Mouse (Mus musculus): Measurements from ENCODE around the gene Atg5. TPM values are rescaled to one million over a fixed set of nuclear protein-coding genes. Genes with fewer than 3 reads are reported as not detected.

Gene Atg5
- total RNA-seq, 2 experiments from 2014 or later = 21.4 to 21.5 TPM

DNA sequence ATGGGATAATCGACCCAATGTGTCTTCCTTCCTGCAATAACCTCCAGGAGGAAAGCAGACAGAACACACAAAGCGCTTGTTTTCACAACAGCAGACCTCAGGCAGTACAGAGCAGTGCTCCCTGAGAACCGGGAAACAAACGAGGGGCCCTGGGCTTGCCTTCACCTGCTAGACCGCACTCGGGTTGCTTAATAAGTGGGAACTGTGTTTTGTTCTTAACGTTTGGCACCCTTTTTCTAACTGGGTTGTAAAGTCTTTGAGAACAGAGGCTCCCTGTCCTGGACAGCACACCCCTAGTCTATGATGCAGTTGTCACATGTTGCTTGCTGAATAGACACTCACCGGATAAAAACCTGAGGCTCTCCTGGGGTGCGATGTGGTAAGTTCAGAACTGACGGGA lies 115.1 kb downstream of the Atg5 start:
- DNase-seq (ENCODE audit: low spot score in 2 of 2) = no peak

DNA sequence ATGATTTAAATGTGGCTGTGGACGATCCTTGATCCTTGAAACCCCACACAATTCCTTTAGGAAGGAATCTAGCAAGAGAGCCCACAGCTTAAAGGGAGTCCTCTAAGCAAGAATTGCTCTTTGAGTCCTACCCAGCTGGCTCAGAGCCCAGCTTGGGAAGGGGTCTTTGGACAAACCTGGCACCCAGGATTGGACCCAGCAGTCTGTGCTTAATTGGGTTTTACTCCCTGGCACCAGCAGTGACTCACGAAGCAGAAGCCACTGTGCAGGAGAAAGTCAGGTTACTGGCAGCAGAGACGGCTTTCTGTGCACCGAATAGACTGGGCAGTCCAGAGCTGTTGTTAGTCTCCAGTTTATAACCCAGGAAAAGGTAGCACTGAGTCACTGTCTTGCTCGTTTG lies 117.1 kb downstream of the Atg5 start:
- DNase-seq (ENCODE audit: low spot score in 2 of 2) = no peak

DNA sequence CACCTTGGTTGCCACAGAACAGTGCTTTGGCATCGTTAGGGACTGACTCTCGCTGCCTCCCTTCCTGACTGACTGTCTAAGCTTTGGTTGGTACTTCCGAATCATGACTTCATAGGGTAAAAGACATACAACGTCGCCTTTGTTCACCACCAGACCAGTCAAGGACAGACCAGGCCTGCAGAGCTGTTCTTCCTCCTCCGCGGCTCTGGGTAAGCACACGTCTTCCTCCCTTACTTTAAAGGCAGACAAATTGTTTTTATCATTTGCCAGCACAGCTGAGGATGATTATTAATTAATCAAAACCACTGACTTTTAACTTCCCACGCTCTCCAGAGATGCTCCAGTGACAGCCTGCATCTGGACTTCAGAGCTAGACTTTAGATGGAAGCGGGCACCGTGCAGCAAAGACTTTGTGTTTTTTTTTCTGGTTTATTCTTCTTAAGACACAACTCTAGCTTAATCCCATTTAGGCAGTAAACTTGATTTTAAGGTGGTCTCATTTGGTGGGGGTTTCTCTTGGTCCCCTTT lies 120.6 kb downstream of the Atg5 start:
- DNase-seq (ENCODE audit: low spot score in 2 of 2) = no peak

DNA sequence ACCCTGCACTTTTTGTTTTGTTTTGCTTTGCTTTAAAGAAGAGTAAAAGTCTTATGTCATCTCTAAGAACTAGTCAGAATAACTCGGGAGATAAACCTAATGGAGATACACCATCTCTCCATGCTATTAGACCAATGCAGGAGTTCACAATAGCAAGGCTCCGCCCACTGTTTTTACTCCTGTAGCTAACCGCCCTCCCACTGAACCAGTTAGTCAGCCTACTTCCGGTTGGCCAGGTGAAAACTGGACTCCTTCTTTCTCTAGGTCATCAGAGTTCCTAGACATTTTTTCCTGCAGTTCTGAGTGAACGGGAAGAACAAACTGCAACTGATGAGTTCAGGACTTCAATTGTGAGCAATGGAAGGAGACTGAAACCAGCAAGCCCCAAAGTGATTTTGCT lies 122.1 kb downstream of the Atg5 start:
- no peak for DNase-seq (ENCODE audit: low spot score in 2 of 2)

DNA sequence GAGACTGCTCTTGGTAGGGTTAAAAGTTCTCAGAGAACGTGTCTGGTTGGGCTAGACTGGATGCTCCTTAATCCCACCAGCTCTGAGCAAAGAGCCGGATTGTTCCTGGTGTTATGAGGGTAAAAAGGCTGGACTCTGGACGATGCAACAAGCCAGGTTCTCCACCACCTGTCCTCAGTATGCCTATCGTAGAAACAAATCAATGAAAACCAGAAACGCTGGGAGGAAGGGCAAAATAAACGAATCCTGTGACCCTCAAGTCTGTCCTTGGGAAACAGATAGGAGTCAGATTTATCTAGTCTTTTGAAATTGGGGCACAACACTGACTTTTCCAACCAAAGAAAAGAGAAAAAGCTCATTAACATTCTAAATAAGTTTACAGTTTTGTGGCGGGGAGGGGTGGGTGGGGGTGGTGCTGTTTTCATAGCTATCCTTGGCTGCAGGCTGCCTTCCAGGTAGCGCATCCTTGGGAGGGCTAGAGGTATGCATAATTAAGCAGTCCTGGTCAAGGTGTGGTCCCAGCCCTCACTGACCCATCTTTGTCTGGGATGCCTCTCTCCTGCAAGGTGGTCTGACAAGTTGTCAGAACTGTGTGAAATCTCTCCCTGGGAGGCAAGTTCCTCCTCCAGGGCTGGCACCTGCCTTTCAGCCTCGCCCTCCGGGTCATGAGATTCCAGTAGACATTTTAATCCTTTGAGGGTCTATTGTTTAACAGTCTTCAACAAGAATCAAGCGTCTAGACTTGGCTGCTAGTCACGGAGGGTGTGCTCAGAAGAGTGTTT lies 123.5 kb downstream of the Atg5 start:
- DNase-seq (ENCODE audit: low spot score in 2 of 2) = no peak

DNA sequence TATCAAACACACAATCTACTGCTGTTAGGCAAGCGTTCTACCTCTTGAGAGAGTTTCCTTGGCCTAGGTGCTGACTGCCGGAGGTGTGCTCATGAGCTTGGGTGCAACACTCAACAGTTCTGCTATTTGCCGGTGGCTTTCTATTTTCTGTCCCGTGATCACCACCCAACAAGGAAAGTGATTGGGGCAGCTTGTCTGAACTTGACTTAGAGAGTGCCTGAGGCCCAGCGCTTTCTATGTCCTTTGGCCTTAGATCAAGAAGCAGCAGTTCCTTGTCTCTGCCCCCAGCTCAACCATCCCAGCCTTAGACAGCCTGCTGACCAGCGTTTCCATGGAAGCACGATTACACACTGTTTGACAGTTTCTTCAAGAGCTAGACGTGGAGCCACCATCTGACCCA lies 124.7 kb downstream of the Atg5 start:
- no peak for DNase-seq (ENCODE audit: low spot score in 2 of 2)

DNA sequence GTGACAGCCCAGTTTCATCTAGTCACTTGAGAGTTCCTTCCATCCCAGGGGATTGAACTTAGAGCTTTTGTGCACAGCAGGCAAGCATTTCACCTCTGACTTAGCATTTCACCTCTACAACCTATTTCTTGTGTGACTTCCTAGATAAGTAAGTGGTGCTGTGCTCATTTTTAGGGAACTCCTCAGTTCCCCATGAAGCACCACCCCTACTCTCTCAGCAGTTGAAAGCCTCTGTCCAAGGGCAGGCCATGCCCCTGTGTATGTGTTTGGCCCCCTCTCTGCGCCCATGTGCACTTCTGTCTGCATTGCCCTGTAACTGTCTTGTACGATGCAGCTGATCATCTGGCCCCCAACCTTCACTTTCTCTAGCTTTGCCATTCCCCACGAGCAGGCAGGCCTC lies 132.0 kb downstream of the Atg5 start:
- no peak for DNase-seq (ENCODE audit: low spot score in 2 of 2)

DNA sequence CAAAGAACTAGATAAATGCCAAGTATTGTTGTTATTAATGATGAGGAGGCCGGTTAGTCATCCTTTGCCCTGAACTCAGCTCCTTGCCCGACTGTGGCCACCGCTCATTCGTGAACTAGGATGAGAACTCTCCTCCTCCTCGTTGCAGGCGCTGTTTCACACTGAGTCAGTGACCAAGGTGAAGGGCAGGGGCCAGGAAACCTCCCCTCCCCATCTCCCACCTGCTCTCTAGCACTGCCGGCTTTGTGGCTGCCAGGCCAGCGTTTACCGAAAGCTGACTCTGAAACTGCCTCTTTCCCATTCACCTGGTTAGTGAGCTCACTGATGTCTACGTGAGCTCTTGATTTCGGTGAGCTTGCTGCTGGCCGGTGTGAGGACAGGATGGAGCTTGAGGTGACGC lies 132.4 kb downstream of the Atg5 start:
- DNase-seq (ENCODE audit: low spot score in 2 of 2) = no peak

DNA sequence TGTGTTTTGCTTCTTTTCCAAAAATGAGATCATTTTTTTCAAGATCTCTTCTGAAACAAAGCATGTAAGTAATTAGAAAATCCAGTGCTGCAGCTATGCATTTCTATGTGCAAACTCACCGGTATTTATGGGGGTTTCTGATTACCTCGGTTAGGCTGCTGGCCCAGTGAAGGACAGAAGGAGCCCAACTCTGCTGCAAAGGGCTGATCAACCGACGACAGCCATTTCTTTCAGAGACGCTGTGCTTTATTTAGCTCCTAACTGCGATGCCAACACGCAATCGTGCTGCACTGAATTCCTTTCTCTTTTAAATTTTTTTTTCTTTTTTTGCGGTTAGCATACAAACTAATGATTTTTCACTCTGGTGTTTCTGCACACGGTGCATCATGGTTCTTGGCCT lies 133.4 kb downstream of the Atg5 start:
- no peak for DNase-seq (ENCODE audit: low spot score in 2 of 2)

DNA sequence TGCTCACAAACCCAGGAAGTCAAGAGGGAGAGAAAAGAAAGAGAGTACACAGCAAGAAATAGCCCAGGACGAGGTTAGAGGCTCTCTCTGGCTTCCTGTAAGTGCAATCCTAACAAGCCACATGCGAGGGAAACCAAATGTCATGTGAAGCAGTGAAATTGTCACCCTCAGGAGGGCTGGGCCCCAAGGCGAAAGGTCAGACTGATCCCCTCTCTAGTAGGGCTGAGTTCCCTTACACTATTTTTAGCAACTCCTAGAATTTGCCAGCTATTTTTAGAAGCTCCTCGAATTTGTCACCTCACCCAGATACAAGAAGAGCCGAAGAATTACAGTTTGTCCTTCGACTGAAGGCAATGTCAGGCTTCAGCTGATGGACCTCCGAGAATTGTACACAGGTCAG lies 135.3 kb downstream of the Atg5 start:
- DNase-seq (ENCODE audit: low spot score in 2 of 2) = no peak

DNA sequence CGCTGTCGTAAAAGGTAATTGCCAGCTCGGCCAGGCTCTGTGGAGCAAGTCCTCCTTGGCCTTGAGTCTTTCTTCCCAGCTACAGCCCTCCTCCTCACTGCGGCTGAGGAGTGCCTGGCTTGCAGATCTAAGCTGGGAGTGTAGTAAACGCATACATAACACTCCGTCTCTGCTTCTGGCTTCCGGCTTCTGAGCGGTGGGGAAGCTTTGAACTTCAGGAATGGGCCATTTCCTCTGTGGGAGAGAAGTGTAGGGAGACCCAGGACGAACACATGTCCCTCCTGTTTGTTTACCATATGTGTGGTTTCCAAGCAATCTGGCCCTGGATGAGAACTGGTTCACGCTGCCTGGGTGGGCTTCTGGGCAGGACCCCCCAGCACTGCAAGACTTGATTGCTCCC lies 140.9 kb downstream of the Atg5 start:
- no peak for DNase-seq (ENCODE audit: low spot score in 2 of 2)

DNA sequence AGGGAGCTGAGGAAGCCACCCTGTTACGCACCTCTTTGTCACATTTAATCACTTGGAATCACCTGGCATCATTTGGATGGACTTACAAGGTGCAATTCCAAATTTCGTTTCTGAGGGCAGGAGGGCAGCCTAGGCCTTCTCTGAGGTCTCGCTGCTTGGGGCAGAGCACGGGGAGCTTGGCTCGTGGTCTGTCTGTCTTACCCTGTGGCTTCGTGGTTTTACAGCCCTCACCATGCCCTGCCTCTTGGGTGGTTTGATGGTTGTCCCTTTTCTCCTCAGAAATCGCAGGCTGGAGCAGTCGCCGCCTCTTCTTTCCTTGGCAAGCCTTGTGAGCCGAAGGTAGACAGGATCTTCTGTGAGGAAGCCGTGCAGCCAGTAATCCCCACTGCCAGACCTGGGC lies 141.8 kb downstream of the Atg5 start:
- DNase-seq (ENCODE audit: low spot score in 2 of 2) = no peak

Small RNA genes lying within 50 kb of the gene (microRNA-seq; reads per million reads assigned to microRNA genes)
- gene Mir1929 = 0 to 0.42 reads per million in 2 experiments

Other genes with a start within 250 kb of the Atg5 start
- under 1 TPM; 0.58 to 0.66 TPM for gene Crybg1, start 119.5 kb upstream of the Atg5 start, total RNA-seq (2021)